Mouse (Mus musculus) midbrain, embryonic 15.5 days (tissue): ENCODE measurements around the gene Ints14. TPM values are rescaled to one million over a fixed set of nuclear protein-coding genes. Genes with fewer than 3 reads are reported as not detected.

ENCODE experiments used
- ATAC-seq: fragments of 200-750 bp; cut with Nextera tagmentation; replicated peaks from 2 replicates; pipeline ENCODE4 v1.8.0; 2017; ENCODE audit warnings: moderate TSS enrichment
- H3K27ac ChIP-seq: fragments of 300-500 bp; sonication (generic); 2 replicates; pipeline ENCODE4 v1.5.1; 2015; ENCODE audit warnings: mild to moderate bottlenecking, inconsistent platforms
- H3K27me3 ChIP-seq: fragments of 300-500 bp; sonication (generic); replicated peaks from 2 replicates; pipeline ENCODE4 v1.6.1; 2015; ENCODE audit warnings: inconsistent platforms
- H3K36me3 ChIP-seq: fragments of 300-500 bp; sonication (generic); replicated peaks from 2 replicates; pipeline ENCODE4 v1.6.1; 2015; ENCODE audit warnings: inconsistent platforms
- H3K4me1 ChIP-seq: fragments of 300-500 bp; sonication (generic); 2 replicates; pipeline ENCODE4 v1.6.1; 2015; ENCODE audit warnings: inconsistent platforms
- H3K4me2 ChIP-seq: fragments of 300-500 bp; sonication (generic); 2 replicates; pipeline ENCODE4 v1.6.1; 2015; ENCODE audit warnings: inconsistent platforms, mild to moderate bottlenecking, moderate library complexity
- H3K4me3 ChIP-seq: fragments of 300-500 bp; sonication (generic); 2 replicates; pipeline ENCODE4 v1.5.1; 2015; ENCODE audit warnings: mild to moderate bottlenecking, inconsistent platforms
- H3K9ac ChIP-seq: fragments of 300-500 bp; sonication (generic); 2 replicates; pipeline ENCODE4 v1.6.1; 2015; ENCODE audit warnings: mild to moderate bottlenecking, inconsistent platforms
- H3K9me3 ChIP-seq: fragments of 300-500 bp; sonication (generic); 2 replicates; pipeline ENCODE4 v1.6.1; 2016; ENCODE audit warnings: inconsistent platforms
- WGBS: fragments of 180-500 bp; shearing (Covaris S2); methylation state at CpG from one replicate; pipeline ENCODE4 v1.1.7; 2015; ENCODE audit warnings: mixed read lengths; 5-methylcytosine and 5-hydroxymethylcytosine counted together
- polyA plus RNA-seq: library from polyadenylated mRNA; unstranded; fragments of >200 nt; fragmentation: Nextera tagmentation; extraction: Ambion mirVana; gene quantifications from 2 replicates; pipeline ENCODE4 v1.2.1, GENCODE M21; 2015

The Ints14 gene
- polyA plus RNA-seq: 36.2 and 38.3 TPM in 2 replicates

DNA sequence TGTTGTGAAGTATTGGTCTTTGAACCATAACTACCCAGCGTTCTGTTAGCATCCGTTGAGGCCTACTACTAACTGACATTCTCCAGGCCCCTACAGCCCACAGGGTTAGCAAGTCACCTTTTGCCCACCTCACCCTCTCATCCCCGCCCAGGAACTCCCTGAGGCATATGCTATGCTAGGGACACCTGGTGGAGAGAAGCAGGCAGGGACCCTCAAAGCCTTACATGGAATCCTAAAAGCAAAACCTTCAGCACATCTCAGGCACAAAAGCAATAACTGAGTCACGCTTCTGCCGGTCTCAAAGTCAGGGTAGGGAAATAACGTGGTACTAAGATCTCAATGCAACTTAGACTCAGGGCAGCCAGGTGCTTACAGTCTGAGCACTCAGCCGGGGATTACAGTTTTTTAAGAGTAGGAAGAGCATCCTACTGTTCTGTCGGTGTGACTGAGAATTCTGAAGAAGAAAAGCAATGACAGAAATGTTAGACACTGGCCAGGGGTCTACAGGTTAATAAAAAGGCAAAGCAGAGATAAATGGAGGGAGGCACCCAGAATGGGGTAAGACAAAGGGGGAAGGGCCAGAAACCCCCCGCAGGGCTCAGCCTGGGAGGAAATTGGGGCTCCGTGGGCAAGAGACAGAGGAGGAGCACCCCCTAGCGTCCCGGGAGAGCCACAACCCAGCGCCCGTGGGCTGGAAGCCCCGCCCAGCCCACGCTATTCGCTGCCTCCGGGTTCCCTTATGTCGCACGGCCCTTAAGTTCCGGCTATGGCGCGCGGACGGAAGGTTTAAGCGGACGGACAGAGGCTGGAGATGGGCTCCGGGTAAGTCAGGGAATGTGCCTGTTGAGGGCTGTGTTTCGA is at the start of gene Ints14:
TSS of gene Ints14 (plus strand) at position 789 of the 861 bp plus-strand sequence.
- H3K36me3 ChIP-seq: peaks cover 9% of the 10 kb centered on the region

DNA sequence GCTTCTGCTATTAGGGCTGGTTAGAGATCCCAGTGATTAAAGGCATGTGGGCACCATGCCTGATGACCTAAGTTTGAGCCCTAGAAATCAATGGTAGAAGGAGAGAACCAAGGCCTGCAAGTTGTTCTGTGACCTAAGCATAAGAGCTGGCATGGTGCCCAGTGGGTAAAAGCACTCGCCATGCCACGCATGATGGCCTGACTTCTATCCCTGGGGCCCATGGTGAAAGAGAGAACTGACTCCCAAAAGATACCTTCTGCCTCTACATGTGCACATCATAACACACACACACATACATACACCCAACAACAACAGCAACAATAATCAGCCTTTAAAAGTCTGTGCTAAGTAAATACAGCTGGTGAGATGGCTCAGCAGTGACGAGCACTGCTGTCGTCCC is 47.3 kb upstream of the Ints14 start:
- ATAC-seq: no peak
- H3K4me2 ChIP-seq: no peak overlapping the region
- no peak overlapping the region for H3K27ac ChIP-seq
- H3K9me3 ChIP-seq: no peaks in the 10 kb centered on the region
- H3K27me3 ChIP-seq: no peaks in the 10 kb centered on the region
- no peak overlapping the region for H3K9ac ChIP-seq
- no peak overlapping the region for H3K4me3 ChIP-seq
- peaks cover 26% of the 10 kb centered on the region for H3K36me3 ChIP-seq
- 87% methylated on average over 4 of the region's 4 CpGs for WGBS
- no peaks in the 10 kb centered on the region for H3K4me1 ChIP-seq

More for the DNA sequence above, at the start of gene Ints14:
- Histone ChIP-seq H3K9ac (peak within 1 kb of the TSS; percentile 94), H3K4me3 (peak within 1 kb of the TSS; percentile 97), H3K4me2 (peak within 1 kb of the TSS; percentile 60), H3K4me1 (peaks cover 24% of the 10 kb centered on the region), H3K9me3 (no peaks in the 10 kb centered on the region), H3K27ac (peak within 1 kb of the TSS; percentile 92), H3K27me3 (no peaks in the 10 kb centered on the region)
- WGBS: 7% methylated on average over 29 of the region's 29 CpGs
- ATAC-seq: peak; percentile 98

DNA sequence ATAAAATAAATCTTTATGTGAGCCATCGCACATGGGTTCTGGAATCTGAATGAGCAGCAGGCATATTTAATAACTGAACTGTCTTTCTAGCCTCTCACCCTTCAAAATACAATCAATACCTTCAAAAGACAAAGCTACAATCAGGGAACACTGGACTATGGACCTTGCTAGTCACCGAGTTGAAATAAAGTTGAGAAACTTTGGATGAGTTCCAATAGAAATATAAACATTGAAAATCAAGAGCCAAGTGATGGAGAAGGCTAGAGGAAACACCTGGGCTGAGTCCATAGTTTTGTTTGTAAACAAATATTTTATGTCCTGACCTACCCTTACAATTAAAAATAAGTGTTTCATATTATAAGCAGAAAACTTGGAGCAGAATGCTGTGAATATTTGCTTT is 46.7 kb upstream of the Ints14 start:
- no peak overlapping the region for H3K9ac ChIP-seq
- no peaks in the 10 kb centered on the region for H3K27me3 ChIP-seq
- H3K9me3 ChIP-seq: no peaks in the 10 kb centered on the region
- H3K4me1 ChIP-seq: no peaks in the 10 kb centered on the region
- WGBS: 92% methylated on average over 2 of the region's 2 CpGs
- ATAC-seq: no peak
- H3K4me2 ChIP-seq: no peak overlapping the region
- no peak overlapping the region for H3K27ac ChIP-seq
- peaks cover 26% of the 10 kb centered on the region for H3K36me3 ChIP-seq
- no peak overlapping the region for H3K4me3 ChIP-seq

DNA sequence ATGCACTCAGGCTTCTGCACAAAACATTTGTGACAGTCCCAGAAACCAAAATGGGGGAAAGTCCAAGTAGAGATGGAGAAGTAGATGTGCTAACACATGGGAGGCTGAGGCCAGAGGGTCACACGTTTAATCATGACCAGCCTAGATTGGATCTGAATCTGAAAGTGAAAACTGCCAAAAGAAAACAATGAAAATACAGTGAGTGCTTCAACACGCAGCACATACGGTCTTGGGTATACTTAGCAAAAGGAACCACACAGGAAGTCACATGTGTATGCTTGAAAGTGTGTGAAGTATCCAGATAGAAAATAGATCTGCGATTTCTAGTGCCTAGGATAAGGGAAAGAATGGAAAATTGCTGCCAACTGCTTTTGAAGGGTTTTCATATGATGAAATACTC is 46.1 kb upstream of the Ints14 start:
- Histone ChIP-seq H3K4me3 (no peak overlapping the region), H3K9me3 (no peaks in the 10 kb centered on the region), H3K9ac (no peak overlapping the region), H3K36me3 (peaks cover 26% of the 10 kb centered on the region), H3K27me3 (no peaks in the 10 kb centered on the region), H3K4me1 (no peaks in the 10 kb centered on the region), H3K4me2 (no peak overlapping the region), H3K27ac (no peak overlapping the region)
- 85% methylated on average over 4 of the region's 4 CpGs for WGBS
- no peak for ATAC-seq

DNA sequence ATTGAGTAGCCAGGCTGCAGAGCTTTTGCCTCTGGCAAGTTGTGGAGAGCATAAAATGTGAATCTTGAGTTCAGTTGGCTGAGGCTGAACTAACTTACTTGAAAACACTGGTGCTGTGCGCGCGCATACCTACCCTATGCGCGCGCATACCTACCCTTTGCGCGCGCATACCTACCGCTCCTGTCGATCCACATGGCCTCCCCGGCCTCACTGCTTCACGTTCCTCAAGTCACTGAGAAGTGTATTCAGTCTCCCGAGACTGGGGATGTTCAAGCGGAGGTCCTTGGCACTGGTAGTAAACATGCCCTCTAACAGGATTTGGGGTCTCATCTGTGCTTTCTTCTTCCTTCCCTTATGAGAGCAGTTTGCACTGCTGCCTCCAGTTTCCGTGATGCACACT is 42.1 kb upstream of the Ints14 start:
- H3K4me3 ChIP-seq: no peak overlapping the region
- 40% methylated on average over 16 of the region's 16 CpGs for WGBS
- no peaks in the 10 kb centered on the region for H3K27me3 ChIP-seq
- no peaks in the 10 kb centered on the region for H3K9me3 ChIP-seq
- H3K4me2 ChIP-seq: peak overlapping the region; percentile 15; the same call in 1 of the 2 replicates
- H3K36me3 ChIP-seq: peaks cover 8% of the 10 kb centered on the region
- ATAC-seq: no peak
- no peak overlapping the region for H3K9ac ChIP-seq
- H3K27ac ChIP-seq: no peak overlapping the region
- H3K4me1 ChIP-seq: no peaks in the 10 kb centered on the region

DNA sequence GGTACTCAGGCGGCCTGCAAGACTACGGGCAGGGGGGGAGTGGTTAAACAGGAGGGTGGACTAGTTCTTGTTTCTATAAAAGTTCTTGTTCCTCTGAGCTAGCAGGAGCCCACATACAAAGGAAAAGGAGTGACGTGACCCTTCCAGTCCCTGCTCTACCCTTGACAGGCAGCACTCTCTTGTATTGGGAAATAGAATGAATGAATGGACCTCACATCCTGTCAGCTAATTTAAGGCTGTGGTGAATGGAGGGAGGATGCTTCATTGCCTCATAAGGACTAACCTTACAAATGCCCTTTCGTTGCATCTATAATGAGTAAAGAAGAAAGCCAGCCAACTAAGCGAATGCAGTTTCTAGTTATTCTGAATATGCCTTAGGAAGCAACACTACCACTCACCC is 34.9 kb upstream of the Ints14 start:
- Histone ChIP-seq H3K9me3 (no peaks in the 10 kb centered on the region), H3K27ac (no peak overlapping the region), H3K4me1 (peaks cover 4% of the 10 kb centered on the region; the same call in 1 of the 2 replicates), H3K4me3 (no peak overlapping the region), H3K36me3 (no peaks in the 10 kb centered on the region), H3K27me3 (no peaks in the 10 kb centered on the region), H3K9ac (no peak overlapping the region), H3K4me2 (no peak overlapping the region)
- 68% methylated on average over 5 of the region's 5 CpGs for WGBS
- no peak for ATAC-seq

DNA sequence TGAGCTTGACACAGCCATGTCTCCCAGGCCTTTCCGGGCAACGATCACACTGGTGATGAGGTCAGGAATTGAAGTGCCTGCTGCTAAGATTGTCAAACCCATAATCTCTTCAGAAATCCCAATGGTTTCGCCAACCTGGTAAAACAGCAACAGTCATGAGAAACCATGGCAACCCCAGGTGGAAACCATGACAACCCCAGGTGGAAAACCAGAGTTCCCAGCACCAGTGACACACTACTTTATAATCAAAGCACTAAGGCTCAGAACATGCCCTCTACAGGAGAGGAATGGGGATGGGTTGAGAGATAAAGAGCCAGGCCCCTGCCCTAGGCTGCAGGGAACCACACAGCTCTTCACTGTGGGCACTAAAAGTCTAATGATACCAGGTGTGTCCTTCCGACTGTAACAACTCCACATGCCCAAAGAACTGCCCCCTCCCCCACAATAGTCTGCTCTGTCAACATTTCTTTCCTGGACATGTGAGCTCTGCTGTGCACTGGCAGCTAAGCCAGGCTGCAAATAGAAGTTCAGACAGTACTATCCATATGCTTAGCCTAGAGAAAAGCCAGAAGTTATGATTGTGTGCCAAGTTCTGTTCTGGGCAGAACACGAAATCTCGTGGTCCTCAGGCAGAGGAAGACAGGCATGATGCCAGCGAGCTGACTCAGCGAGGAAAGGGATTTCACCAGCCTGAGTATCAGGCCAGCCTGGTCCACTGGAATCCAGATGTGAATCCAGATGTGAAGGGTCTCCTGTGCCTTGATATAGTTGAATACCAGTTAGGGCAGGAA is 34.3 kb upstream of the Ints14 start:
- no peak overlapping the region for H3K4me3 ChIP-seq
- WGBS: 75% methylated on average over 8 of the region's 8 CpGs
- no peak overlapping the region for H3K4me2 ChIP-seq
- no peak overlapping the region for H3K9ac ChIP-seq
- 0 out of 2 replicates have a peak overlapping the region, but pooled peaks have one; percentile 7 for H3K27ac ChIP-seq
- peaks cover 4% of the 10 kb centered on the region; the same call in 1 of the 2 replicates for H3K4me1 ChIP-seq
- H3K36me3 ChIP-seq: no peaks in the 10 kb centered on the region
- no peaks in the 10 kb centered on the region for H3K27me3 ChIP-seq
- ATAC-seq: no peak; the same call in 1 of the 2 replicates
- H3K9me3 ChIP-seq: no peaks in the 10 kb centered on the region

DNA sequence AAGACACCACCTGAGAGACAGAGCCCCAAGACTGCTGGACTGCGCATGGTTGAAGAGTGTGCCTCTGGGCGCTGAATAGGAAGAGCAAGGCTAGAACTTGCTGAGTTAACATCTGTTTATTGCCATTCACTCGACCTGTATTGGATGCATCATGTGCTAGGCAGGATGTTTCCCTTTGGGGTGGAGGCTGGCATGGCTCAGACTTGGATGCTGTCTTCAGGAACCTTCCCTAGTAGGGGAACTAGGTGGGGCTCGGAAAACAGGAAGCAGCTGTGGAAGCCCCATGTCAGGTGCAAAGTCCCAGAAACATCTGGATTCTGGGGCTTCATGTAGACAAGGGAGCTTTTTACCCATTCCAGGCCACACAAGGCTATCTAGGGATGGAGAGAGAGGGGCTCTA is 30.4 kb upstream of the Ints14 start:
- Histone ChIP-seq H3K4me2 (no peak overlapping the region), H3K27ac (no peak overlapping the region), H3K4me3 (no peak overlapping the region), H3K36me3 (no peaks in the 10 kb centered on the region), H3K9ac (no peak overlapping the region), H3K9me3 (no peaks in the 10 kb centered on the region), H3K27me3 (no peaks in the 10 kb centered on the region), H3K4me1 (peaks cover 4% of the 10 kb centered on the region; the same call in 1 of the 2 replicates)
- 81% methylated on average over 4 of the region's 4 CpGs for WGBS
- ATAC-seq: no peak

DNA sequence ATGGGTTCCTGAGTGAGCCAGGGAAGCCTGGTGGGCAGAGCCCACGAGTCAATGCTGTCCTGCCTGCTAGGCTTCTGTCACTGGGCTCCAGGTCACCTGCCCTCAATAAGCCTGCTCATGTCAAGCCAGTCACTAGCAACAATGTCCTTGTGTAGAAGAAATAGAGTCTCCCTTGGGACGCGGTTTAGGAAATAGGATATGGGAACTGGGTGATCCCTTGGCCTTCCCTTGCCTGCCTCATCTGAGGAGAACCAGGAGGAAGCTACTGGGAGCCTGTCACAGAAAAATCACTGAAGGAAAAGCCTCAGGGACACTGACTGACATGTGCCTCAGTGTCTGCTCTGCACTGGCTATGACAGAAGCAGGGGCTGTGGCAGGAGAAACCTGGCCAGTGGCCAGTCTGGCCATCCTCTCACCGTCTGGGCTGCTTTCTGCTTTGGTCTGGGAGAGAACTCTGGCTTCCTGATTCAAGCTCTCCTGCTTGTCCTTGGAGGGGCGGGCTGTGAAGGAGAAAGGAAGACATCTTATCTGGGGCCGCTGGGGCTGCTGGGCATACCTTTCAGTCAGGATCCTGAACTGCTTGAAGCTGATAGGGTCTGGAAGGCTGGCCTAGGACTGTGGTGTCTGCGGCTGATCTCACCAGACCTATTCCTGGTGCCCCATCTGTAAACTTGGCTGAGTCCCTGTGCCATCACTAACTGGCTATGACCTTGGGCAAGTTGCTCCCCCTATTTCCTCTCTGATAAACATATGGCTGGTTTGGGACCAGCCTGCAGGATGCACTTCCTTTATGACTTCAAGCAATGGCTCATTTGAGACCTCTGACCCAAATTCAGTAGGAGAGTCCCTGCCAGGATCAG is 28.7 kb upstream of the Ints14 start:
- Histone ChIP-seq H3K27me3 (no peaks in the 10 kb centered on the region), H3K4me1 (no peaks in the 10 kb centered on the region; the same call in 1 of the 2 replicates), H3K4me2 (no peak overlapping the region), H3K9ac (no peak overlapping the region), H3K9me3 (no peaks in the 10 kb centered on the region), H3K27ac (no peak overlapping the region), H3K4me3 (no peak overlapping the region), H3K36me3 (no peaks in the 10 kb centered on the region)
- ATAC-seq: no peak
- WGBS: 76% methylated on average over 7 of the region's 7 CpGs

DNA sequence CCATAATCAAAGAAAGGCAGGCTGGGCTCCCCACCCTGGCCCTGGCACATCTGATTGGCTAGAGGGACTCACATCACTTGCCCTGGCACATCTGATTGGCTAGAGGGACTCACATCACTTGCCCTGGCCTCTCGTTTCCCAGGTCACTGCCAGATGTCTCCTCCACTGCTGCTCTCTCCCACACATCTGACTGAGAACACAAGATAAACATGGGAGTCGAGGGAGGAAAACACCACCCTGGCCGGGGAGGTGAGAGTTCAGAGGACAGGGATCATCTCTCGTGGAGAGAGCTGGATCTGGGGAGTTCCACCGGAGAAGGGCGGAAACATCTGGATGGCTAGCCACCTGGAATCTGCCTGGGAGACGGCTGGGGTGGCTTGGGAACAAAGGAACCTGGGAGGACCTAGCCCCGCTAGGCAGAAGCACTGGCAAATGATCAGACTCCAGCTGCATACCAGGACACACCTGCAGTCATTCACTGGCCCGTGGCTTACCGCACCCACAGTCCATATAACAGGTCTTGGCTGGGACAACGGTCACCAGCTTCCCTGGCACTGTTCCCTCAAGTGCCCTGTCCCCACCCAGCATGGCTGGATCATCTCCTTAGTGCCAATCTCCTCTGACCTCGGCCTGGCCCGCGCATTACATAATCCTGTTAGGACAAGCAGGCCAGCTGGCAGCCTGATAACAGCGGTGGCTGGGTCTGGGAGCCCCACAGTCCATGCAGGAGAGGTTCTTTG is 26.5 kb upstream of the Ints14 start:
- Histone ChIP-seq H3K9ac (no peak overlapping the region), H3K36me3 (no peaks in the 10 kb centered on the region), H3K4me1 (no peaks in the 10 kb centered on the region), H3K9me3 (no peaks in the 10 kb centered on the region), H3K27me3 (no peaks in the 10 kb centered on the region), H3K4me3 (no peak overlapping the region), H3K4me2 (no peak overlapping the region; the same call in 1 of the 2 replicates), H3K27ac (no peak overlapping the region)
- 55% methylated on average over 15 of the region's 15 CpGs for WGBS
- ATAC-seq: no peak

DNA sequence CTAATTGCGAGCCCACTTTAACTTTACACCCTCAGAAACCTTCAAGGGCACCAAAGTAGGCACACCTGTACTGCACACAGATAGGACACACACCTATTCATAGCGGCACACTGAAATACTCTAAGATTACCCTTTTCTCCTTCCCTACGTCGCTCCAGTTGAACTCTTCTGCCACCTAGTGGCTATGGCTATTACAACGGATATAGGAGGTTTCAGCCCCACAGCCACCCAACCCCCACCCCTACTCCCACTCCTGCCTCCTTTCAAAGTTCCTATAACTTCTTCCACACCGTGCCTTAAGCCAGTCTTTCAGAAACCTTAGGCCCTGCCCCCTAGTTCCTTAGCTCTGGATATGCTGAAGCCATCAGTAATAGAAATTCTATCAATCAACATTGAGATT is 24.2 kb upstream of the Ints14 start:
- WGBS: 7% methylated on average over 6 of the region's 6 CpGs
- ATAC-seq: no peak
- H3K9me3 ChIP-seq: no peaks in the 10 kb centered on the region

More for the DNA sequence above, 24.2 kb upstream of the Ints14 start:
- H3K4me2 ChIP-seq: no peak overlapping the region
- no peaks in the 10 kb centered on the region for H3K36me3 ChIP-seq
- no peak overlapping the region for H3K27ac ChIP-seq
- H3K4me3 ChIP-seq: no peak overlapping the region
- no peaks in the 10 kb centered on the region for H3K27me3 ChIP-seq
- no peaks in the 10 kb centered on the region for H3K4me1 ChIP-seq
- no peak overlapping the region for H3K9ac ChIP-seq
